Mouse (Mus musculus) midbrain, postnatal 0 days (tissue): Measurements from ENCODE around the gene Tacc2. TPM values are rescaled to one million over a fixed set of nuclear protein-coding genes. Genes with fewer than 3 reads are reported as not detected.

Source experiments
- ATAC-seq: fragments of 200-750 bp; cut with Nextera tagmentation; 2 replicates; pipeline ENCODE4 v1.8.0; 2017; ENCODE audit warnings: moderate number of reproducible peaks, mild to moderate bottlenecking, moderate TSS enrichment, moderate library complexity; ENCODE audit not compliant: low FRiP score
- DNase-seq: peaks from one replicate; pipeline ENCODE4 v3.0.0-alpha.2; 2015; ENCODE audit warnings: low spot score
- H3K27ac ChIP-seq: fragments of 300-500 bp; sonication (generic); 2 replicates; pipeline ENCODE4 v1.5.1; 2014; ENCODE audit warnings: low read depth, mild to moderate bottlenecking, low read length, mixed read lengths
- H3K27me3 ChIP-seq: fragments of 300-500 bp; sonication (generic); 2 replicates; pipeline ENCODE4 v1.6.1; 2014; ENCODE audit warnings: low read length, control low read depth, mixed read lengths; ENCODE audit not compliant: insufficient read depth
- H3K36me3 ChIP-seq: fragments of 300-500 bp; sonication (generic); 2 replicates; pipeline ENCODE4 v1.6.1; 2014; ENCODE audit warnings: low read length, control low read depth, mixed read lengths; ENCODE audit not compliant: insufficient read depth
- H3K4me1 ChIP-seq: fragments of 300-500 bp; sonication (generic); 2 replicates; pipeline ENCODE4 v1.6.1; 2014; ENCODE audit warnings: mild to moderate bottlenecking, control low read depth, antibody characterized with exemption, low read length, mixed read lengths; ENCODE audit not compliant: insufficient read depth
- H3K4me2 ChIP-seq: fragments of 300-500 bp; sonication (generic); 2 replicates; pipeline ENCODE4 v1.6.1; 2014; ENCODE audit warnings: low read depth, mild to moderate bottlenecking, low read length, mixed read lengths; ENCODE audit not compliant: poor library complexity, severe bottlenecking
- H3K4me3 ChIP-seq: fragments of 300-500 bp; sonication (generic); 2 replicates; pipeline ENCODE4 v1.5.1; 2014; ENCODE audit warnings: low read depth, mild to moderate bottlenecking, low read length, moderate library complexity
- H3K9ac ChIP-seq: fragments of 300-500 bp; sonication (generic); replicated peaks from 2 replicates; pipeline ENCODE4 v1.6.1; 2014; ENCODE audit warnings: mild to moderate bottlenecking, low read length, moderate library complexity, mixed read lengths; ENCODE audit not compliant: poor library complexity, severe bottlenecking
- H3K9me3 ChIP-seq: fragments of 300-500 bp; sonication (generic); 2 replicates; pipeline ENCODE4 v1.6.1; 2016; ENCODE audit warnings: low read length, control low read depth
- CTCF ChIP-seq: IDR thresholded peaks from 2 replicates; pipeline ENCODE4 v1.5.1; 2016; ENCODE audit warnings: antibody characterized with exemption, mild to moderate bottlenecking
- WGBS: fragments of 180-500 bp; shearing (Covaris S2); extraction: QIAGEN DNeasy Blood & Tissue Kit; methylation state at CpG from one replicate; pipeline ENCODE4 v1.1.7; 2014; 5-methylcytosine and 5-hydroxymethylcytosine counted together
- polyA plus RNA-seq: library from polyadenylated mRNA; unstranded; fragments of >200 nt; fragmentation: Nextera tagmentation; extraction: Ambion mirVana; gene quantifications from 2 replicates; pipeline ENCODE4 v1.2.1, GENCODE M21; 2015
- total RNA-seq: library from RNA; depleted of rRNA; stranded (reverse); fragments of >200 nt; gene quantifications from 2 replicates; pipeline ENCODE4 v1.2.3, GENCODE M21; 2014

The Tacc2 gene
- total and polyA plus RNA-seq, 2 experiments from 2014 or later = 54.8 to 55.9 TPM

GRCm38 (mm10) chr7:130630956-130631355 is 53.7 kb downstream of the Tacc2 start:
- 94% methylated on average over 3 of the region's 3 CpGs for WGBS

GRCm38 (mm10) chr7:130631553-130632378 is 54.5 kb downstream of the Tacc2 start:
- Histone ChIP-seq H3K4me1 (no peaks in the 10 kb centered on the region), H3K4me3 (no peak overlapping the region), H3K9ac (no peak overlapping the region), H3K4me2 (no peak overlapping the region), H3K27me3 (no peaks in the 10 kb centered on the region), H3K9me3 (no peaks in the 10 kb centered on the region), H3K27ac (no peak overlapping the region), H3K36me3 (no peaks in the 10 kb centered on the region)
- WGBS = 60% methylated on average over 22 of the region's 22 CpGs
- DNase-seq (peak; percentile 30), ATAC-seq (no peak)
- TF ChIP-seq CTCF = peak; percentile 22

More at GRCm38 (mm10) chr7:130630956-130631355, 53.7 kb downstream of the Tacc2 start:
- no peak overlapping the region for H3K4me3 ChIP-seq
- H3K27ac ChIP-seq = no peak overlapping the region
- TF ChIP-seq CTCF = no peak
- no peaks in the 10 kb centered on the region for H3K4me1 ChIP-seq
- no peak for ATAC-seq
- no peaks in the 10 kb centered on the region for H3K36me3 ChIP-seq
- no peaks in the 10 kb centered on the region for H3K27me3 ChIP-seq
- no peak overlapping the region for H3K4me2 ChIP-seq
- DNase-seq = no peak
- no peak overlapping the region for H3K9ac ChIP-seq
- no peaks in the 10 kb centered on the region for H3K9me3 ChIP-seq

DNA sequence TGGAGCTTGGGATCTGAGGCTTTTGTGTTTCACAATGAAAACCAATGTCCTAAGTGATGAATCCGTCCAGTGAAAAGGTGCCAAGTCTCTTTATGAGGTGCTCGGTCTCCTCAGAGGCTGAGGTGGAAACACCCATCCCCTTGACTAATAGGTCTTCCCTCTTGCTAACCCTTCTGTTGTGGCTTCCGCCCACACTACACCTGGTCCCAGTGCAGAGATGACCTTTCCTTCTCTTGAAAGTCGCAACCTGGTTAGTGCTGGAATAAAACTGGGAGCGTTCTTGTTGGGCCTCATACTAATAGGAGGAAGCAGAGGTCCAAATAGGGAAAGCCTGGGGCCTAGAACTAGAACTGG is 55.1 kb downstream of the Tacc2 start:
- no peak overlapping the region for H3K27ac ChIP-seq
- ATAC-seq (no peak), DNase-seq (no peak)
- no peak overlapping the region for H3K4me3 ChIP-seq
- no peaks in the 10 kb centered on the region for H3K36me3 ChIP-seq
- H3K27me3 ChIP-seq = no peaks in the 10 kb centered on the region
- H3K9me3 ChIP-seq = no peaks in the 10 kb centered on the region
- no peak overlapping the region for H3K4me2 ChIP-seq
- TF ChIP-seq CTCF = no peak
- H3K9ac ChIP-seq = no peak overlapping the region
- WGBS = 85% methylated on average over 5 of the region's 5 CpGs
- H3K4me1 ChIP-seq = no peaks in the 10 kb centered on the region

GRCm38 (mm10) chr7:130634259-130634871 is 57.1 kb downstream of the Tacc2 start:
- no peak overlapping the region for H3K4me3 ChIP-seq
- H3K9me3 ChIP-seq = no peaks in the 10 kb centered on the region
- no peaks in the 10 kb centered on the region for H3K4me1 ChIP-seq
- H3K4me2 ChIP-seq = no peak overlapping the region
- H3K27ac ChIP-seq = no peak overlapping the region
- ATAC-seq = no peak
- no peak for TF ChIP-seq CTCF
- 93% methylated on average over 4 of the region's 4 CpGs for WGBS
- DNase-seq = no peak
- H3K36me3 ChIP-seq = no peaks in the 10 kb centered on the region
- no peak overlapping the region for H3K9ac ChIP-seq
- no peaks in the 10 kb centered on the region for H3K27me3 ChIP-seq

- DNase-seq (no peak), ATAC-seq (no peak)
- H3K4me3 ChIP-seq = no peak overlapping the region
- H3K9ac ChIP-seq = no peak overlapping the region
- TF ChIP-seq CTCF = no peak
- no peak overlapping the region for H3K4me2 ChIP-seq
- no peak overlapping the region for H3K27ac ChIP-seq
- WGBS = 65% methylated on average over 7 of the region's 7 CpGs
- no peaks in the 10 kb centered on the region for H3K9me3 ChIP-seq
- no peaks in the 10 kb centered on the region for H3K4me1 ChIP-seq
- H3K27me3 ChIP-seq = no peaks in the 10 kb centered on the region
- H3K36me3 ChIP-seq = no peaks in the 10 kb centered on the region
Observed at GRCm38 (mm10) chr7:130635212-130635611, 58.0 kb downstream of the Tacc2 start.

- Histone ChIP-seq H3K27ac (no peak overlapping the region), H3K4me3 (no peak overlapping the region), H3K27me3 (no peaks in the 10 kb centered on the region), H3K9me3 (no peaks in the 10 kb centered on the region), H3K36me3 (no peaks in the 10 kb centered on the region), H3K4me2 (no peak overlapping the region), H3K4me1 (no peaks in the 10 kb centered on the region), H3K9ac (no peak overlapping the region)
- WGBS = 89% methylated on average over 3 of the region's 3 CpGs
- TF ChIP-seq CTCF = no peak
- no peak for DNase-seq
- ATAC-seq = no peak
Observed at GRCm38 (mm10) chr7:130636274-130636673, 59.0 kb downstream of the Tacc2 start.
